Mouse (Mus musculus) cerebellum, adult (tissue): ENCODE data around the gene Gprasp2.
"Not testable (repeated sequence)": the region's sequence is repeated elsewhere in the genome, so short reads cannot be mapped to it uniquely, and the experiment has no call there.

Experiments
- ATAC-seq: cut with Nextera tagmentation; 2 replicates; pipeline ENCODE4 v1.9.2; 2017; ENCODE audit warnings: mild to moderate bottlenecking, moderate library complexity, mixed read lengths; ENCODE audit not compliant: insufficient number of reproducible peaks, low FRiP score, low TSS enrichment

Gprasp2 gene

DNA sequence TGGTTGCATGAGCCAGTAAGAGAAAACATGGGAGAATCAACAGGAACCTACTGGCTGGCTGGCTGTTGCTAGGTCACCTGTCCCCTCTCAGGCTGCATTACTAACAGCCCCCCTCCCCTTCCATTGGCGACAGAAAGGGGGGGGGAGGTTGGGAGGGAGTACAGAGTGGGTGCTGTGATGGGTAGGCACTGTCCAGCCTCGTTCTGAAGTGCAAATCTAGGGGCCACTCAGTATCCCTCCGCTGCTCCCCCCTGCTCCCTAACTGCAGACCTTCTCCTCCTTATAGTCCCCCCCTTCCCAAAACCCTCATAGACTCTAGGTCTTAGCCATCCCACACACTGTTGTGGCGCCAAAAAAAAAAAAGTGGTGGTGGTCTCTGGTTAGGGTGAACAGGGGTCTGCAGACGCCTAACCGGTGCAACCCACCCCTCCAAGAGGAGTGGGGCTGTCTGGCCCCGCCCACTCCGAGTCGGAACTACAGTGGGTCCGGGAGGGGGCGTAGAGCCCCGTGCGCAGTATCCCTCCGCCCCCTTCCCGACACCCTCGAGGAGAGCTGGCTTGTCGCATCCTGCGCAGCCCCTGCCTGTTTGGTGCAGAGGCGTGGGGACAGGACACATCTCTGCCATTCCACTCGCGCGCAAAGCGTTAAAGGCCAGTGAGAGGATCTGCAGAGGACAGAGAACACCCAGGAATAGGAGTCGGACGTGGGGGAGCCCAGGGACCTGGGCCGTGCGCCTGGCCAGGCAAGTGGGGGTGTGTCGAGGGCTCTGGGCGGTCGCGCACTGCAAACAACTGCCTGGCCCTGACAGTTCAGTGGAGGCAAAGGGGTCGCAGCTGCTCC is at the start of gene Gprasp2:
TSS of gene Gprasp2 (plus strand) at position 514 of the 840 bp plus-strand sequence.
- ATAC-seq: peak; percentile 67

DNA sequence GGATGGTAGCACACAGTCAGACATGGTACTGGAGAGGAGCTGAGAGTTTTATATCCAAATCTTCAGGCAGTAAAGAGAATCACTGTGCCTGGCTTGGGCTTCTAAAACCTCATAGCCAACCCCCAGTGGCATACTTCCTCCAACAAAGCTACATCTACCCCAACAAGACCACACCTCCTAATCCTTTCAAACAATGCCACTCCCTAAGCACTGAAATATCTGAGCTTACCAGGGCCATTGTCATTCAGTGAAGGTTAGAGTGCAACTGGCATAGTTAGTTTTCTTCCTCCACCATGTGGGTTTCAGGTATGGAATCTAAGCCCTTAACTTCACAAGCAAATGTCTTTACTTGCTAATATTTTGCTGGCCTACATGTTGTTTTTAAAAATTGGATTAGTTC is 47.3 kb upstream of the Gprasp2 start:
- no peak for ATAC-seq

DNA sequence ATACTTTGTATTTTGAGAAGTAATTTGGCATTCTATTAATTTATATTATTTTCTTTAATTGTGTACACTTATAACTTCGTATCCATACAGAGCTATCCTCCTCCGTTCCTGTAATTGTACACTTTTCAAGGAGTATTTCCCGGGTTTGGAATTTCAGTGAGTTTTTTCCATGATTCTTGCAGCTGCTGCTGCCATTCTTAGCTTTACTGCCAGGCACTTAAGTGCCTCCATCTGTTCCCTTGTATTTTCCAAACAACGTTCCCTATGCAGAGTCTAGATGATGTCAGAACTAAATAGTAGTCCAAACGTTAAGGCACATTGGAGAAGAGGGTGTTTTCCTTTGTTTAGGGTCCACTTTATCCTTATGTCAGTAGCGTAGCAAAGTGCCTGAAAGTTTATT is 46.5 kb upstream of the Gprasp2 start:
- no peak for ATAC-seq

DNA sequence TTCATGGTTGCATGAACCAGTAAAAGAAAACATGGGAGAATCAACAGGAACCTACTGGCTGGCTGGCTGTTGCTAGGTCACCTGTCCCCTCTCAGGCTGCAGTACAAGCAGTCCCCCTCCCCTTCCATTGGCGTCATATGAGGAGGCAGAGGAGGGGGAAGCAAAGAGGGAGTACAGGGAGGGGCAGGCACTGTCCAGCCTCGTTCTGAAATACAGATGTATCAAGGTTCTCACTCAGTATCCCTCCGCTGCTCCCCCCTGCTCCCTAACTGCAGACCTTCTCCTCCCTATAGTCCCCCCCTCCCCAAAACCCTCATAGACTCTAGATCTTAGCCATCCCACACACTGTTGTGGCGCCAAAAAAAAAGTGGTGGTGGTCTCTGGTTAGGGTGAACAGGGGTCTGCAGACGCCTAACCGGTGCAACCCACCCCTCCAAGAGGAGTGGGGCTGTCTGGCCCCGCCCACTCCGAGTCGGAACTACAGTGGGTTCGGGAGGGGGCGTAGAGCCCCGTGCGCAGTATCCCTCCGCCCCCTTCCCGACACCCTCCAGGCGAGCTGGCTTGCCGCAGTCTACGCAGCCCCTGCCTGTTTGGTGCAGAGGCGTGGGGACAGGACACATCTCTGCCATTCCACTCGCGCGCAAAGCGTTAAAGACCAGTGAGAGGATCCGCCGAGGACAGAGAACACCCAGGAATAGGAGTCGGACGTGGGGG is 43.1 kb upstream of the Gprasp2 start:
- peak; percentile 59 for ATAC-seq

DNA sequence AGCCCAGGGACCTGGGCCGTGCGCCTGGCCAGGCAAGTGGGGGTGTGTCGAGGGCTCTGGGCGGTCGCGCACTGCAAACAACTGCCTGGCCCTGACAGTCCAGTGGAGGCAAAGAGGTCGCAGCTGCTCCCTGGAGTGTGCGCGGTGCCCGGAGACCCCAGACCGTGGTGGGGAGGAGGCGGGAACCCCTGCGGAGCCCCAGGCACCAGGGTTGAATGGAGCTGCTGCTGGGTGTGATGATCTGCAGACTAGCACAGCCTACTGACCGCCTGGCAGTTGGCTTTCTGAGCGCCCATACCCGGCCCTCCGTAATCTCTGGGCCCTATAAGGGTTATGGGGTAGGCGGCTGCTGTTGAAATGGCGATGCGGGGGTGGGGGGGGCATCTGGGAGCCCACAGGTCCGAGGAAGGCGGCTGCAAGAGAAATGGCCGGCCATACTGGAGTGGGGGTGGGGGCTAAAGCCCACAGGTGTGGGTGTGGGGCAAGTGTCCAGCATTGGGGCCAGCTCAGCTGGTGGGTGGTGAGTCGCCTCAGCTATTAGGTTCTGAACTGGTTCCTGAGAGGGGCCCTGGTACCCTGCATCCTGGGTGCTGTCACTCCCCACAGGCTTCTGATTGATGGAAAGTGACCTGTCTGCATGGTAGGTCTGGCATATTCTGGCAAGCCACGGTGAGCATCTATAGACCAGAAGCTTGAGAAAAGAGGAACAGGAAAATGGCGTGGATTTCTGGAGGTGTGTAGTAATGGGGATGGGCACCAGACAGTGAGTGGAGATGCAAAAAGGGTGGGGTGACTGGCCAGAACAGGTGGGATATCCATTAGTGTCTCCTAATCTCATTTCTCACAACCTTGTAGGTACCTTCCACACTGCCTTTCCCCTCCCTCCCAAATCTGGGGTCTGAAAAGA is 42.3 kb upstream of the Gprasp2 start:
- ATAC-seq: peak; percentile 41

- ATAC-seq: peak; percentile 76
Observed at GRCm38 (mm10) chrX:135797212-135797644, 41.6 kb upstream of the Gprasp2 start, which contains the start of gene Bhlhb9. Bhlhb9 (plus strand) TSS chrX:135797594.

- no peak for ATAC-seq
Observed at GRCm38 (mm10) chrX:135804149-135804548, 34.7 kb upstream of the Gprasp2 start.

DNA sequence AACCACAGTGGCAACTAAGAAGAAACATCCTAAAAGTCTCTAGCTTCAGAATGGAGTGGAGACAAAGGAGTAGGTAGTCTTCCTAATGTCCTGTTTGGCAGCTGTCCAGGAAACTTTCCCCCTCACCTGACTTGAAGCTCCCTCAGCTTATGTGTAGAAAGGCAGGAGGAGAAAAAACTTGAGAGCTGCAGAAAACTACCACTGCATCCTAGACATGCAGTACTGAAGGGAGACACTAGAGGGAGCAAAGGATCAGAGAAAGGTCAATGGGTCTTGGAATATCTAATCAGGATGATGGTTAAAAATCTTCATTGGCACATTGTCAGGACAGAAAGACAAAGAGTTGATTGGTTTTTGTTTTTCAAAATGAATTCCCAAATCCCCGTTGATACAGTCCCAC is 33.1 kb upstream of the Gprasp2 start:
- 0 out of 2 replicates have a peak, but pooled peaks have one; percentile 45 for ATAC-seq

- not testable (repeated sequence) for ATAC-seq
Observed at GRCm38 (mm10) chrX:135835896-135836295, 2.9 kb upstream of the Gprasp2 start.

DNA sequence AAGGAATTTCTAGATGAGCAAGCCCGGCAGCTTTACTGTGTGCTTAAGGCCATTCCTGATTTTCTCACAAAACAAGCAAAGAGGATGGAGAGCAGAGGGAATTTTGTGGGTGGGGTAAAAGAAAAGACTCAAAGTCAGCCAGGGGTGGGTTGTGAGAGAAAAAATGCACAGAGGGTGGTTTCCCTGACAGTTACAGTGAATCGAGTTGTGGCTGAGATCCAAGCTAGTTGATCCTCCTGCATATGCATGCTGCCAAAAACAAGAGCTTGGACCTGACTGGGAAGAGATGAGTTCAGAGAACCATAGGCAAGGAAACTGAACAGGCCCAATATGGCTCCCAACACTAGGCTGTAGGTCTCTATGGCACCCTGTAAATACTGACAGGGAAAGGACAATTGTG is 938 bp upstream of the Gprasp2 start:
- ATAC-seq: no peak

- peak; percentile 76 for ATAC-seq
Observed at GRCm38 (mm10) chrX:135839397-135840391, 860 bp downstream of the Gprasp2 start.

- ATAC-seq: not testable (repeated sequence)
Observed at GRCm38 (mm10) chrX:135866806-135867205, 28.0 kb downstream of the Gprasp2 start.

GRCm38 (mm10) chrX:135876679-135877078 is 37.8 kb downstream of the Gprasp2 start:
- ATAC-seq: no peak

GRCm38 (mm10) chrX:135879626-135880025 is 40.8 kb downstream of the Gprasp2 start:
- no peak for ATAC-seq

- peak; percentile 94 for ATAC-seq
Observed at GRCm38 (mm10) chrX:135885411-135886233, 46.8 kb downstream of the Gprasp2 start.

- ATAC-seq: peak; percentile 42
Observed at GRCm38 (mm10) chrX:135886234-135886585, 47.4 kb downstream of the Gprasp2 start.
